Mouse (Mus musculus) midbrain, embryonic 16.5 days (tissue): Measurements from ENCODE around the gene Aurka. TPM values are rescaled to one million over a fixed set of nuclear protein-coding genes. Genes with fewer than 3 reads are reported as not detected.

Experiments
- ATAC-seq: fragments of 200-750 bp; cut with Nextera tagmentation; 2 replicates; pipeline ENCODE4 v1.8.0; 2017; ENCODE audit warnings: moderate TSS enrichment
- H3K27ac ChIP-seq: fragments of 300-500 bp; sonication (generic); 2 replicates; pipeline ENCODE4 v1.5.1; 2014; ENCODE audit warnings: mild to moderate bottlenecking, low read length, mixed read lengths
- H3K27me3 ChIP-seq: fragments of 300-500 bp; sonication (generic); 2 replicates; pipeline ENCODE4 v1.6.1; 2014; ENCODE audit warnings: low read depth, low read length, mixed read lengths; ENCODE audit not compliant: control insufficient read depth, insufficient read depth
- H3K36me3 ChIP-seq: fragments of 300-500 bp; sonication (generic); 2 replicates; pipeline ENCODE4 v1.6.1; 2014; ENCODE audit warnings: mild to moderate bottlenecking, low read length, moderate library complexity, mixed read lengths; ENCODE audit not compliant: control insufficient read depth, insufficient read depth
- H3K4me1 ChIP-seq: fragments of 300-500 bp; sonication (generic); 2 replicates; pipeline ENCODE4 v1.6.1; 2014; ENCODE audit warnings: mild to moderate bottlenecking, low read length, mixed read lengths; ENCODE audit not compliant: control insufficient read depth, insufficient read depth
- H3K4me2 ChIP-seq: fragments of 300-500 bp; sonication (generic); 2 replicates; pipeline ENCODE4 v1.6.1; 2014; ENCODE audit warnings: mild to moderate bottlenecking, low read length, mixed read lengths
- H3K4me3 ChIP-seq: fragments of 300-500 bp; sonication (generic); 2 replicates; pipeline ENCODE4 v1.5.1; 2014; ENCODE audit warnings: low read depth, mild to moderate bottlenecking, low read length, moderate library complexity, mixed read lengths
- H3K9ac ChIP-seq: fragments of 300-500 bp; sonication (generic); 2 replicates; pipeline ENCODE4 v1.6.1; 2014; ENCODE audit warnings: low read depth, low read length, mixed read lengths
- H3K9me3 ChIP-seq: fragments of 300-500 bp; sonication (generic); replicated peaks from 2 replicates; pipeline ENCODE4 v1.6.1; 2014; ENCODE audit warnings: mild to moderate bottlenecking, low read length, mixed read lengths; ENCODE audit not compliant: control insufficient read depth, poor library complexity, severe bottlenecking
- WGBS: fragments of 180-500 bp; shearing (Covaris S2); extraction: QIAGEN DNeasy Blood & Tissue Kit; methylation state at CpG from one replicate; pipeline ENCODE4 v1.1.7; 2014; 5-methylcytosine and 5-hydroxymethylcytosine counted together
- polyA plus RNA-seq: library from polyadenylated mRNA; unstranded; fragments of >200 nt; fragmentation: Nextera tagmentation; extraction: Ambion mirVana; gene quantifications from 2 replicates; pipeline ENCODE4 v1.2.1, GENCODE M21; 2015

The Aurka gene
- polyA plus RNA-seq, 1 experiment from 2014 or later: 10.4 TPM

DNA sequence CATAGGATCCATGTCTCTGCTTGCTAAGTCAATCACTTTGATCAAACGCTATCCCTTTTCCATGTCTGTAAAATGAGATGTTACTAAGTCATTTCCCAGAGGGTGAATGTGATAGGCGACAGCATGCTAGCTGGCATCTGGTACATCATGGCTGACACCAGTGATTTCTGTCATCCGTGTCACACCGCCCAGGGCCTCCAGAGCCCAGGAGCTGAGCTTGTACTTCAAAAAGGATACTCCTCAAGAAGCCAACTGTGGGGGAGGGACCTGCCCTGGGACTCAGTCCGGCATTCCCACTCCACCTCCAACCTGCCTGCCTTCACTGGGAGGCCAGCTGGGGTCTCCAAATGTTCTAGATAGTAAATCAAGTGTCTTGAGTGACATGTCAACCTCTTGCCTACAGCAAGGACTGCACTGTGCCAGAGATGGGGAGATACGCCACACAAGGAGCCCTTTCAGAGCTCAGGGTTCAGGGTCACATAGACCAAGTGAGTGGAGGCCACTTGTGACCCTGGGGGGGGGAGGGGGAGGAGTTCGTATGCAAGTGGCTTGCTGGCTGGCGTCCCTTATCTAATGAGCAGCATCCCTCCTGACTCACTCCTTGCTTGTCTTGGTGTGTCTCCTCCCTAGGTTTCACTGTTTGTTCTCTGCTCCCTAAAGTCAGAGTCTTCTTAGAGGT lies 23.3 kb downstream of the Aurka start:
- peaks cover 3% of the 10 kb centered on the region; the same call in 1 of the 2 replicates for H3K4me1 ChIP-seq
- H3K4me3 ChIP-seq: peak overlapping the region; percentile 67; the same call in 1 of the 2 replicates
- no peaks in the 10 kb centered on the region for H3K9me3 ChIP-seq
- no peak overlapping the region for H3K9ac ChIP-seq
- no peaks in the 10 kb centered on the region for H3K36me3 ChIP-seq
- WGBS: 73% methylated on average over 8 of the region's 8 CpGs
- ATAC-seq: no peak
- H3K27me3 ChIP-seq: no peaks in the 10 kb centered on the region
- H3K4me2 ChIP-seq: peak overlapping the region; percentile 98
- H3K27ac ChIP-seq: no peak overlapping the region

DNA sequence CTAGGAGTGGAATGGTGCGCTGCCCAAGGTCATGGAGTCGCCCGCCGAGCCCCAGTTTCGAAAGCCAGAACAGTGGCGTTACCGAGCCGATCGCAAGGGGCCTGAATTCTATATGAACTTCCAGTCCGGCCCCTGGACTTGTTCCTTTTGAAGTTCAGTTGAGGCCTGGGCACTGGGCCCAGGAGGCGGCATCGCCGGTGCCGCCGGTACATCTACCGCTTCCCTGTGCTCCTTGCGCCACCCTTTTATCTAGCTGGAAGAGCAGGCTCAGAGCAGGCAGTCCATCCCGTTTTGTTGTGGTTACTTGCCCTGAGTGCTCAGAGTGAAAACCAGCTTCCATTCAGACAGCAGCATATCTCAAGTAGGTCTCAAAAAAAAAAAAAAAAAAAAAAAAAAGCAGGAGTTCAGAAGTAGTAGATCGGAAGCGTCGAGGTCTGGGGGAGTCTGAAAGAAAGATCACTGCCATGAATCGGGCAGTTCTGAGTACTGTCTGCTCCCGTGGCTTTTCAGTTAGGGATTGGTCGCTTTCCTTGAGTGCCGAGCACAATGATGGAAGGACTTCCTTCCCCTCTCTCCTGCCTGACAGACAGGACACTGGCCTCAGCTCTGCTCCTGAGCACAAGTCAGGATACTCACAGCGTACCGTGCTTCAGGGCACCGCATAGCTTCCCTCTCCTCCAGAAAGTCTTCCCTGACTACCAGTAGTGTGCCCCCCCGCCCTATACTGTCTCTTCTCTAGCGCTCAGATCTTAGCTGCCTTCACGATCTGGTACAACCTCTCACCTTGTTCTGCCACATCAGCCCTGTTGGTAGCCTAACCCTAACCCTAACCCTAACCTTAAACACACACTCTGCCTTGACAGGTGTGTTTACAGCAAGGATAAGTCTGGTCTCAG lies 24.1 kb downstream of the Aurka start:
- Histone ChIP-seq H3K36me3 (no peaks in the 10 kb centered on the region), H3K27ac (peak overlapping the region; percentile 53; the same call in 1 of the 2 replicates), H3K9ac (peak overlapping the region; percentile 75), H3K27me3 (no peaks in the 10 kb centered on the region), H3K9me3 (no peaks in the 10 kb centered on the region), H3K4me2 (peak overlapping the region; percentile 98), H3K4me1 (peaks cover 3% of the 10 kb centered on the region; the same call in 1 of the 2 replicates), H3K4me3 (peak overlapping the region; percentile 67)
- peak; percentile 12; the same call in 1 of the 2 replicates for ATAC-seq
- WGBS: 11% methylated on average over 31 of the region's 31 CpGs

DNA sequence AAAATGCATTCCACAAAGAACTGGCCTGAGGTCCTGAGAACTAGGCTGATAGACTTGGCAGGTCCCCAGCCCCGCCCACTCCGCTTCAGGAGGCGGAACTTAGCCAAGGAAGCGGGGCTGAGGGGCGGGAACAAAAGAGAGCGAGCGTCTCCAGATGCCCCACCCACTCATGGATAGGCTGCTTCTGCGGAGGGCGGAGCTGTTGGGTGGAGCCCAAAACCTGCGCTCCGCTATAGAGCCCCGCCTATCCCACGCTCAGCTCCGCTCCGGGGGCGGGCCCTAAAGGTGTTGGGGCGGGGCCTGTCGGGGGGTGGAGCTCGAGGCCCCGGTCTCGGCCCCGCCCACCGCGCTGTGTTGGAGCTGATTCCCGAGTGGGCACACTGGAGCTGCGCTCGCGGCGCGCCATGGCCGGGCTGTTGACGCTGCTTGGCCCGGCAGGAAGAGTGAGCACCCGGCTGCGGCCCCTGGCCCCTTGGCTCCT lies 25.0 kb downstream of the Aurka start, which contains the start of gene Fam210b:
TSS of gene Fam210b (plus strand) at position 308 of the 481 bp plus-strand sequence.
- peak within 1 kb of the TSS; percentile 53; the same call in 1 of the 2 replicates for H3K27ac ChIP-seq
- H3K4me3 ChIP-seq: peak within 1 kb of the TSS; percentile 67
- under 1% methylated on average over 29 of the region's 35 CpGs for whole genome bisulfite sequencing
- H3K27me3 ChIP-seq: no peaks in the 10 kb centered on the region
- H3K4me2 ChIP-seq: peak within 1 kb of the TSS; percentile 98
- H3K4me1 ChIP-seq: peaks cover 3% of the 10 kb centered on the region; the same call in 1 of the 2 replicates
- H3K9me3 ChIP-seq: no peaks in the 10 kb centered on the region
- H3K9ac ChIP-seq: peak within 1 kb of the TSS; percentile 75
- no peaks in the 10 kb centered on the region for H3K36me3 ChIP-seq
- ATAC-seq: peak; percentile 93

DNA sequence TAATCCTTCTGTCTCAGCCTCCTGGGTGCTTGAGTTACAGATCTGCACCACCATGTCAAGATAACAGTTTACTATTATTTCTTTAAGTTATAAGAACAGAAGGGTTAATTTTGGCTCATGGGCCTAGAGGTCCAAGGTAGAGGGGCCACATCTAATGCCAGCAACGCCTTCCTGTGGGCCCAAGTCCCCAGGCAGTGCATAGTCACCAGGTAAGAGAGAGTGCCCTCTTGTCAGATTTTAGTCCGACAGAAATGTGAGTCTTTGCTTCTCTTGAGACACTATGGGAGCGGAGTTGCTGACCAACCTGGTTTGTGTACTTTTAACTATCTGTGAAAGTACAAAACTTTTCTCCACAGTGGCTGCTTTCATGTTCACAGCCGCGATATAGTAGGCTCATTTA lies 25.7 kb downstream of the Aurka start:
- H3K27ac ChIP-seq: peak overlapping the region; percentile 39; the same call in 1 of the 2 replicates
- WGBS: 31% methylated on average over 5 of the region's 5 CpGs

DNA sequence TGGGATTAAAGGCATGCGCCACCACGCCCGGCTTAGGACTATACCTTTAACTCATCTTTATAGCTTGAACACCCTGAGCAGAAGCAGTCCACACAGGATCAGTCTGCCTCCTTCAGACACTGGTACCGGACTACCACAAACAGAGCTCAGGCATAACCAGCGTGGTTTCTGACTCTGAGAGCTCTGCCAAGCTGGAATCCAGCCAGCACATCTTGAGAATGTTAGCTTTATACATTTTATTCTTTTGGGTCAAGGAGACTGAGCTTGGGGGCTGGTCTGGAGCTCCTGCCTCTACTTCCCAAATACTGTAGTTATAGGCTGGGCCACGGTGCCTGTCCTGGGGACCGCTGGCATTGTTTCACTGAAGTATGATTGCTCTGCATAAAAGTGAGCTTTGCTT lies 26.6 kb downstream of the Aurka start:
- no peaks in the 10 kb centered on the region for H3K36me3 ChIP-seq
- H3K27me3 ChIP-seq: no peaks in the 10 kb centered on the region
- H3K4me1 ChIP-seq: peaks cover 3% of the 10 kb centered on the region; the same call in 1 of the 2 replicates
- H3K4me2 ChIP-seq: no peak overlapping the region
- H3K4me3 ChIP-seq: no peak overlapping the region
- no peak overlapping the region for H3K9ac ChIP-seq
- no peaks in the 10 kb centered on the region for H3K9me3 ChIP-seq
- no peak for ATAC-seq
- 86% methylated on average over 7 of the region's 7 CpGs for WGBS
- no peak overlapping the region for H3K27ac ChIP-seq

More for the DNA sequence above, 25.7 kb downstream of the Aurka start:
- peak; percentile 9; the same call in 1 of the 2 replicates for ATAC-seq
- peak overlapping the region; percentile 98 for H3K4me2 ChIP-seq
- peak overlapping the region; percentile 67 for H3K4me3 ChIP-seq
- no peaks in the 10 kb centered on the region for H3K9me3 ChIP-seq
- H3K9ac ChIP-seq: no peak overlapping the region
- H3K36me3 ChIP-seq: no peaks in the 10 kb centered on the region
- H3K4me1 ChIP-seq: peaks cover 3% of the 10 kb centered on the region; the same call in 1 of the 2 replicates
- no peaks in the 10 kb centered on the region for H3K27me3 ChIP-seq

DNA sequence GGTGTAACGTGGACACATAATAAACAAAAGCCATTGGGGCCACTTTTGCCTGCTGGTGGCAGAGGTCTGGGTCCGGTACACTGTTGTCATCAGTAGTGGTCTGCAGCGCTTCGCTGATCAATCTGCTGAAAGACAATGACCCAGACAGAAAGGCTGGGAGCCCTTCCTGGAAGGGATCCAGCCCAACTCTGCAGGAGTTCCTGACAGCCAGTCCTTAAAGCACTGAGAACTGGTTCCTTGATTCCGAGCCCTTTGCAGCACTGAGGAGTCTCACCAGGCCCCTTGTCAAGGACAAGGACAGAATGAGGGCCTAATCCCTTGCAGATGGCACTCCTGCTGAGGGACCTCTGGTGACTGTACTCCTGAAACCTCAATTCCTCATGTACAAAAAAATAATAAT lies 28.7 kb downstream of the Aurka start:
- Histone ChIP-seq H3K27ac (no peak overlapping the region), H3K4me3 (no peak overlapping the region), H3K4me2 (no peak overlapping the region), H3K9ac (no peak overlapping the region), H3K4me1 (peaks cover 4% of the 10 kb centered on the region; the same call in 1 of the 2 replicates), H3K27me3 (no peaks in the 10 kb centered on the region), H3K36me3 (no peaks in the 10 kb centered on the region), H3K9me3 (no peaks in the 10 kb centered on the region)
- no peak for ATAC-seq
- 30% methylated on average over 5 of the region's 5 CpGs for WGBS

DNA sequence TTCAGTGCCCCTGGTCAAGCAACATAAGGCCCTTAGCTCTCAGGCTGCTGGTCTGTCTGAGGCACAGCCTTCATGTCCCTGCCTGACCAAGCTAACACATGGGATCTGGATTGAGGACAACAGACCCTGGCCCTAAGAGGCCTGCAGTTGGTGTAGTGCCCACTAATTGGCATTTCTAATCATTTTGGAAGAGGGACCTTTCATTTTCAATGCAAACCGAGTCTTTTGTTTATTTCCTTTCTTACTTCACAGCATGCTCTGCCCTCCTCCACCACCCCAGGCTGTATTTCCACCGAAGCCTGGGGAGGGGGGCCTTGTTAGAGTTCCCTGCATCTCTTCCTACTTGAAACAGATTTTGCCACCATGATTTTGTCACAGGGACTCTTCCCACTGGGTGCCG lies 29.4 kb downstream of the Aurka start:
- no peaks in the 10 kb centered on the region for H3K36me3 ChIP-seq
- 21% methylated on average over 3 of the region's 3 CpGs for WGBS
- no peak overlapping the region for H3K27ac ChIP-seq

DNA sequence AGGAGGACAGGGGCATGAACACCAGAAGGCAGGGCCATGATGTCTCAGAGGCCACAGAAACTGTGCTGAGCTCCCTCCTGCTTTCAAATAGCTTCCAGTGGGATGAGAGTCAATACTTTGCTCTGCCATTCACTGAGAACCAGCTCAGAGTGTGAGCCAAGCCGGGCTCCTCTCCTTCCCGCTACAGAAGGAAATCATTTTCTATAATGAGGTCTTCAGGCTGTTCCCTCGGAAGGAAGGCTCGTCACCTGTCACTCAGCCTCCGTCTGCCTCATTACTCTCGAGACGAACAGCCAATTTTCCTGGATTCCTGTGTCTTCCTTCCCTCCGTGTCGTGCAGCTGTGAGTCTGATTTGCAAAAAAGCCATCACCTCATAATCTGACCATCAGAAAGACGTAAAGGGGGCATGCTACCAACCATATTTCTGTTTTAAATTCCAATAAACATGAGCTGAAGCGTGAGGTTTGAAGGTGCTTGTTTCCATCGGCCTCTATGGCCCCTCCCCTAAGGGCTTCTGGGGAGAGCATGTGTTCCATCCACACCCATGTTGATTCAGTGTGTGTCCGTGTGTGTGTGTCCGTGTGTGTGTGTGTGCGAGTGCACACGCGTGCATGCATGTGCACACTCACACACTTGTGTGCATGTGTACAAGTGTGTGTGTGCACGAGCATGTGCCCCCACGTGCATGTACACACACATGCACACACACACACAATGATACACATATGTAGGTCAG lies 32.0 kb downstream of the Aurka start:
- 64% methylated on average over 19 of the region's 19 CpGs for WGBS
- Histone ChIP-seq H3K9ac (0 out of 2 replicates have a peak overlapping the region, but pooled peaks have one; percentile 11), H3K4me2 (no peak overlapping the region), H3K4me1 (peaks cover 2% of the 10 kb centered on the region; the same call in 1 of the 2 replicates), H3K36me3 (no peaks in the 10 kb centered on the region), H3K27me3 (no peaks in the 10 kb centered on the region), H3K27ac (peak overlapping the region; percentile 75), H3K9me3 (no peaks in the 10 kb centered on the region), H3K4me3 (no peak overlapping the region)
- ATAC-seq: peak; percentile 68

More for the DNA sequence above, 29.4 kb downstream of the Aurka start:
- no peak overlapping the region for H3K9ac ChIP-seq
- no peak overlapping the region for H3K4me2 ChIP-seq
- H3K9me3 ChIP-seq: no peaks in the 10 kb centered on the region
- H3K4me1 ChIP-seq: peaks cover 2% of the 10 kb centered on the region; the same call in 1 of the 2 replicates
- no peak for ATAC-seq
- H3K4me3 ChIP-seq: no peak overlapping the region
- no peaks in the 10 kb centered on the region for H3K27me3 ChIP-seq
